Mouse (Mus musculus) lung, adult 18-20 months (tissue): Measurements from ENCODE around the gene Ank3.
A peak's percentile ranks its signal among the peaks of the same experiment; 100 is the strongest.

ENCODE experiments used
- DNase-seq, 2 experiments: peaks; one replicate each; pipeline ENCODE4 v3.0.0; 2022; ENCODE audit warnings: mixed read lengths in 2 of 2

Gene Ank3

GRCm38 (mm10) chr10:69414888-69415287 lies 16.3 kb downstream of the Ank3 start:
- DNase-seq: peak; percentile 66 to 78

- no peak for DNase-seq
Measured at GRCm38 (mm10) chr10:69418716-69419115, 20.1 kb downstream of the Ank3 start.

- DNase-seq: no peak
Measured at GRCm38 (mm10) chr10:69420306-69420705, 21.7 kb downstream of the Ank3 start.

- no peak for DNase-seq
Measured at GRCm38 (mm10) chr10:69424051-69424450, 25.5 kb downstream of the Ank3 start.

GRCm38 (mm10) chr10:69430138-69430537 lies 31.6 kb downstream of the Ank3 start:
- DNase-seq: no peak

- no peak for DNase-seq
Measured at GRCm38 (mm10) chr10:69431101-69431500, 32.5 kb downstream of the Ank3 start.

- DNase-seq: no peak
Measured at GRCm38 (mm10) chr10:69435213-69435612, 36.6 kb downstream of the Ank3 start.

GRCm38 (mm10) chr10:69439449-69439848 lies 40.9 kb downstream of the Ank3 start:
- no peak for DNase-seq

GRCm38 (mm10) chr10:69444546-69444945 lies 46.0 kb downstream of the Ank3 start:
- no peak for DNase-seq

GRCm38 (mm10) chr10:69445951-69446350 lies 47.4 kb downstream of the Ank3 start:
- peak; percentile 65 to 75 for DNase-seq

- DNase-seq: peak; percentile 14 to 20
Measured at GRCm38 (mm10) chr10:69446566-69446965, 48.0 kb downstream of the Ank3 start.

GRCm38 (mm10) chr10:69447308-69447707 lies 48.7 kb downstream of the Ank3 start:
- peak; percentile 31 to 58 for DNase-seq

- no peak for DNase-seq
Measured at GRCm38 (mm10) chr10:69448174-69448573, 49.6 kb downstream of the Ank3 start.

GRCm38 (mm10) chr10:69451006-69451405 lies 52.4 kb downstream of the Ank3 start:
- DNase-seq: peak; percentile 70 to 79

- DNase-seq: peak; percentile 12 to 48
Measured at GRCm38 (mm10) chr10:69452180-69452977, 53.8 kb downstream of the Ank3 start.

GRCm38 (mm10) chr10:69453531-69453930 lies 55.0 kb downstream of the Ank3 start:
- no peak for DNase-seq

- DNase-seq: no peak
Measured at GRCm38 (mm10) chr10:69454480-69454879, 55.9 kb downstream of the Ank3 start.

GRCm38 (mm10) chr10:69464826-69465225 lies 66.3 kb downstream of the Ank3 start:
- no peak for DNase-seq

- no peak for DNase-seq
Measured at GRCm38 (mm10) chr10:69465558-69466200, 67.1 kb downstream of the Ank3 start.

GRCm38 (mm10) chr10:69466201-69466585 lies 67.6 kb downstream of the Ank3 start:
- no peak for DNase-seq

GRCm38 (mm10) chr10:69466586-69466985 lies 68.0 kb downstream of the Ank3 start:
- DNase-seq: no peak

GRCm38 (mm10) chr10:69467182-69467581 lies 68.6 kb downstream of the Ank3 start:
- DNase-seq: no peak

- no peak for DNase-seq
Measured at GRCm38 (mm10) chr10:69471841-69472240, 73.3 kb downstream of the Ank3 start.

- no peak for DNase-seq
Measured at GRCm38 (mm10) chr10:69476871-69477270, 78.3 kb downstream of the Ank3 start.
